Mouse (Mus musculus): Measurements from ENCODE around the gene Snhg11.
"Not testable (repeated sequence)": the region's sequence is repeated elsewhere in the genome, so short reads cannot be mapped to it uniquely, and the experiment has no call there.

Snhg11 gene

GRCm38 (mm10) chr2:158369474-158370172 is 5.8 kb upstream of the Snhg11 start:
- no peak for DNase-seq (ENCODE audit: low read depth in 1 of 2, low spot score in 2 of 2)

DNA sequence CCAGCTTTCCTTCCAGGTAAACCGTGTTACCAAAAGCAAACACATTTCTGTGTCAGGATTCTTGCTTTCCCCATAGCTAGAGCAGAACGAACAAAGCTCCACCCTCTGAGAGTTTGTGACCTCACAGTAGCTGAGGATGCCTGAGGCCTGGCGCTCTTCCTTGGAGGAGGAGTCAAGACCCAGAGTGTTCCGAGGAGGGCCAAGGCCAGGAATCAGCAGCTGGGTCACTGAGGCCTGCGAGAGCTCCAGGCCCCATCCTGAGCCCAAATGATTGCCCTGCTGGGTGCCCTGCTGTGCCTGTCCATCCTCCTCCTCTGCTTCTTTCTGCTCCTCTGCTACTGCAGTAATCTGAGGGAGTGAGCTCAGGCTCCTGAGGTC is 5.3 kb upstream of the Snhg11 start:
- no peak for DNase-seq (ENCODE audit: low read depth in 1 of 2, low spot score in 2 of 2)

DNA sequence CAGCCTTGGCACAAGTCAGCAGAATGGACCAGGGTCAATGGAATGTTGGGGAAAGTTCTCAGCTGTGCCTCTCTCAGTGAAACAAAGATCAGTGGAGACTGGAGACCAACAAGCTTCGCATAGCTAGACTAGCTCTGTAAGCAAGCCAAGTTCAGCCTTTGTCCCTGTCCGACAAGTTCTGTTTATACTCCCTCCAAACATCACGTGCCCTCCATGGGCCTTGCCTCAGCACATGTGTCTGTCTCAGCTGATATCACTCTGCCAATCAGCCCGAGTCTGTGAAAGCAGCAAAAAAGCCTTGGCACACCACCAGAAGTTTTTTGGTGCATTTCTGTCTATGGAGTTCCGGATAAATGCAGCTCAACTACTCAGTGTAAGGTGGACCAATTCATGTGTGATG is 2.4 kb upstream of the Snhg11 start:
- no peak for DNase-seq (ENCODE audit: low read depth in 1 of 2, low spot score in 2 of 2)

DNA sequence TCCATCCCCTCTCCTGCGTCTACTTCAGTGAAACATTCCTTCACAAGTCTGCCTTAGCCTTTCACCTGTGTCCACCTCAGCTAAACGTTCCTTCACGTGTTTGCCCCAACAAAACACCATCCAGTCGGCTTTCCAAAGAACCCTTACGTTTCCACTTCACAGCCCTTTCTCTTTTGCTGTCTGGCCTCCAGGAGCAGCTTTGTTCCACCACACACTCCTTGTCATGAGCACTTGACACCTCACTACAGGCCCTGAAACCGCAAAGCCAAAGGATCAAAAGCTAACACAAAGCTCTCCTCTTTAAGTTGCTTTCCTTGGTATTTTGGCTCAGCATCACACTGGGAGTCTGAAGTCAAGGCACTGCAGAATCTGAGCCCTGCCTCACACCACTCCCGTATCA is 1.9 kb upstream of the Snhg11 start:
- DNase-seq (ENCODE audit: low read depth in 1 of 2, low spot score in 2 of 2): no peak

DNA sequence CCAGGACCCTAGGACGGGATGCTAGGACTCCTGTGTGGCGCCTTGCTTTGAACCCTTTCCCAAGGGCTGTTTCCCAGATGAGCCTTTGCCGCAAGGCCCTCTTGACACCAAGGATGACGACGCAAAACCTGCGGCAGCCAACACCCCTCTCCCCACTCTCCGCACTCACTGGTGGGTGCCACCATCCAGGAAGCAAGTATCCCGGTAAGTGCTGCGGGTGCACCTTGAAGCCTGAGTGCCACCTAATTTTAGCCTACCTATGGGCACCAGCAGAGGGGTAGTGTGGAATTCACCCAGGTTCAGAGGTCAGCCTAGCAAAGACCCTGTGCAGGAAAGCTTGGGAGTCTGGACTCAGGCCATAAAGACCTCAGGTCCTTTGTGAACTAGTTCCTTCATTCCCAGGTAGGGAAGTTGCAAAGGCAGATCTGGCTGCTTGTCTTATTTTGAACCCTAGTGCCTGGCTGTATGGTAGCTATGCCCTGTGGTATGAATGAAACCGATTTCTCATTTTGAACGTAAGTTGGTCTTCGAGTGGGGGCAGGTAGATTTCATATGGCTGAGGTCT is 767 bp downstream of the Snhg11 start:
- DNase-seq (ENCODE audit: low read depth in 1 of 2, low spot score in 2 of 2): no peak

DNA sequence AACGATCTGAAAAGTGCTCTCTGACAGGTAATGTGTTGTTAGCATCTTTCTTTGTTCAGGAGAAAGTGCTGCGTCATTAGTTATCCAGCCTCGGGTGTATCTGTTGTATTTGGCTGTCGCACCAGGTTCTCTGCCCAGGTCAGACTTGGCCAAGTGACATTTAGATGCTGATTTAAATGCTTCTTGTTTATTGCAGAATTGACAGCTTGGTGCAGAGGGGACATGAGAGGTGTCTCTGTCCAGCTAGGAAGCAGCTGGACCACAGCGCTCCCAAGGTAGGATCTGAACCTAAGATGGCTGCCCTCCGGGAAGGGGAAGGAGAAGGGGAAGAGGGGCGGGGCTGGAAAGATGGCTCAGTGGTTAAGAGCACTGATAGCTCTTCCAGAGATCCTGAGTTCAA is 1.4 kb downstream of the Snhg11 start:
- DNase-seq (ENCODE audit: low read depth in 1 of 2, low spot score in 2 of 2): no peak

DNA sequence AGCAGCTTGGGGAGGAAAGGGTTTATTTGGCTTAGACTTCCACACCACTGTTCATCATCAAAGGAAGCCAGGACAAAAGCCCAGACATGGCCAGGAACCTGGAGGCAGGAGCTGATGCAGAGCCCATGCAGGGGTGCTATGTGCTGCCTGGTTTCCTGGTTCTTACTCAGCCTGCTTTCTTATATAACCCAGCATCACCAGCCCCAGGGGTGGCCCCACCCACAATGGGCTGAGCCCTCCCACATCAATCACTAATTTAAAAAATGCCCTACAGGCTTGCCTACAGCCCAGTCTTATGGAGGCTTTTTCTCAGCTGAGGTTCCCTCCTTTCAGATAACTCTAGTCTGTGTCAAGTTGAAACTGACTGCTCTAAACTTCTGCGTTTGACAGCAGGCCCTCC is 2.4 kb downstream of the Snhg11 start:
- no peak for DNase-seq (ENCODE audit: low read depth in 1 of 2, low spot score in 2 of 2)

- peak in 1 of 2 experiments; percentile 21 for DNase-seq (ENCODE audit: low read depth in 1 of 2, low spot score in 2 of 2)
These were observed 4.1 kb downstream of the Snhg11 start for GRCm38 (mm10) chr2:158379354-158380078.

DNA sequence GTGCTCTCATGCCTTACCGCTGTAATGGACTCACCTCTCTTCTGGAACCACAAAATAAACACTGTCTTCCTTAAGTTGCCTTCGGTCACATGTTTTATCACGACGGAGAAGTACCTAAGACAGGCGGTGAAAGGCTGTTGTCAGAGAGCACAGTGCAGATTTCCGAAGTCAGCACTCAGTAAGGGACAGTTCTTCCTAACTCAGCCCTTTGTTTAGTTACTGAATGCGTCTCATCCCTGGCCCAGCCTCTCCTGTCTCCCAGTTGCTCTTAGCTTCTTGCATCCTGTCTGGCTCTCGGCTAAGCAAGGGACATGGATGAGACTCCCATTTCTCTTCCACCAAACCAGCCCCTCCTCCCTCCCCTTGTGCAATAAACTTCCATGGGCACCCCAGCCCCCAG is 10.6 kb downstream of the Snhg11 start:
- no peak for DNase-seq (ENCODE audit: low read depth in 1 of 2, low spot score in 2 of 2)

DNA sequence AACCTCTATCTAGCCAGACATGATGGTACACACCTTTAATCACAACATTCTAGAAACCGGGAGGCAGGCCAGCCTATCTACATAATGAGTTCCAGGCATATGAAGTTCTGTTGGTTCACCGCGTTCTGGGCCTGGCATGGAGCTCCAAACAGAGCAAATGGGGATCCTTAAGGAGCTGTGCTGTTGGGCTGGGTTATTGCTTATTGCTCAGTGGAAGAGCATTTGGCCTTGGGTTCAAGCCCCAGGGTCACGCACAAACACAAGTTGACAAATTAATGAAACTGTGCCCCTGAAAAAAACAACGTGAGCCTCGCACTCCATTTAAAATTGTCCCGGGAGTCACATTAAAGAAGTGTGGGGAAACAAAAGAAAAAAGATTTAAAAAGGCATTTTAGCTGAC is 14.0 kb downstream of the Snhg11 start:
- no peak for DNase-seq (ENCODE audit: low read depth in 1 of 2, low spot score in 2 of 2)

DNA sequence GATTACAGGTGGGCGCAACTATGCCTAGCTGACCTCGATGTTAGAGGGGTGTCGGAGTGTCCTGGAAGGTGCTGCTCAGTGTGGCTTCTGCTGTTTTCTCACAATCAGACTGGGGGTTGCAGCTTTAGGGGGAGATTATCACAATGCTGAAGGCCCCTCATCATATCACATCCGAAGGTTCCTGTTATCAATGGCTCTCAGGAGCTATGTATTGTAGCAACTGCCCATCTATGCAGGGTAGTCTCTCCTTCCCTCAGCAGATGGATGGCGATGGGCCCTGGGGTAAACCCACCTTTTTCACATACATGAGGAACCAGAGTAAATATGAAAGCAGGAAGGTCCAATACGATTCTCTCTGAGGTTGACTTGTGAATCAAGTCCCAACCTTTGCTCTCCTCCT is 20.9 kb downstream of the Snhg11 start:
- no peak for DNase-seq (ENCODE audit: low read depth in 1 of 2, low spot score in 2 of 2)

DNA sequence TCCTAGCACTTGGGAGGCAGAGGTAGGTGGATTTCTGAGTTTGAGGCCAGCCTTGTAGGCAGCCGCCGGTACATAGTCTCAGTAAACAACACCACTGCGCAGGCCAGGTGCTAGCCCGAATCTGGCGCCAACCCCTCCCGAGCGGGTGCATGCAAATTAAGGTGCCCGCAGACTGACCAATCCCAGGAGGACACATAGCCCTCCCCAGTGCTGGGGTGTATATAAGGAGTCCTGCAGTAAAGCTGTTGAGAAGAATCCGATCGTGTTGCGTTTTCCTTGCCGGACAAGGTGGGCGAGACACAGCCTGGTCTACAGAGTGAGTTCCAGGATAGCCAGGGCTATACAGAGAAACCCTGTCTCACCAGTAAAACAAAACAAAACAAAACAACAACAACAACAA is 21.7 kb downstream of the Snhg11 start:
- DNase-seq (ENCODE audit: low read depth in 1 of 2, low spot score in 2 of 2): not testable (repeated sequence)

DNA sequence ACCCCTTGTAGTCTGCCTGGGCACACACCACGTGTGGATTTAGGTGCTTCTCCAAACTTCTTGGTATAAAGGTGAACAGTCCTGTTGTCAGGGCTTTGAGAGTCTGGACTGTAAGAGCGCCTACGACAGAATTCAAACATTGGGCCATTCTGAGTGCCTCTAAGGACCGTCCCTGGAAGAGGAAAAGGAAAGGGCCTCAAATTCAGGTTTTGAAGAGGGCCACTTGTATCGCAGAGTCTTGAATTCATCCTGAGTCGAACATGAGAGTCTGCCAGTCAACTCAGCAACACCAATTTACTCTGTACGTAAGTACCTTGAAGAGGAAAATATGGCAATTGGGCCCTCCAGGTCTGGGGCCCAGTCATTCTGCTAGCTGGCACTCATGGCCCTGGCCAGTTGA is 27.5 kb downstream of the Snhg11 start:
- DNase-seq (ENCODE audit: low read depth in 1 of 2, low spot score in 2 of 2): no peak

- no peak for DNase-seq (ENCODE audit: low read depth in 1 of 2, low spot score in 2 of 2)
These were observed 33.7 kb downstream of the Snhg11 start for GRCm38 (mm10) chr2:158408997-158409594.

GRCm38 (mm10) chr2:158409595-158410021 is 34.2 kb downstream of the Snhg11 start, which contains the start of gene Ralgapb:
Ralgapb (plus strand) TSS chr2:158409848.
- DNase-seq (ENCODE audit: low read depth in 1 of 2, low spot score in 2 of 2): peak; percentile 96 to 99

- DNase-seq (ENCODE audit: low read depth in 1 of 2, low spot score in 2 of 2): no peak
These were observed 34.9 kb downstream of the Snhg11 start for GRCm38 (mm10) chr2:158410022-158411014.

DNA sequence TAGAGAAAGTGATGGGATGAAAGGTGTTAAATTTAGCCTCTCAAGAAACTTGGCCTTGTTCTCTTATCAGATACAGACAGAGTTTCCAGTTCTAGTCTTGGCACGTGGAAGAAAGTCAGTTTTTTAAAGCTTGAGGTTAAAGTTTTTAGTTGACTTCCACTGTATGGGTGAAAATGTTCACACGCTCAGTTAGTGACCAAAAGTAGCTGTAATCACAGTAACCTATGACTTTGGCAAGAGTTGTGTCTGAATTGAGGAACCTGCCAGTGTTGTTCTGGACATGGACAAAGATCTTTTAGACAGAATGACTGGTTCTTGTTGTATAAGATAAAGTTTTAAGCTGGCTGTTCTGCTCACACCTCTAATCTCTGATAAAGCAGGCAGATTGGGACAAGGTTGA is 37.8 kb downstream of the Snhg11 start:
- no peak for DNase-seq (ENCODE audit: low read depth in 1 of 2, low spot score in 2 of 2)

GRCm38 (mm10) chr2:158415826-158416225 is 40.4 kb downstream of the Snhg11 start:
- DNase-seq (ENCODE audit: low read depth in 1 of 2, low spot score in 2 of 2): no peak

- no peak for DNase-seq (ENCODE audit: low read depth in 1 of 2, low spot score in 2 of 2)
These were observed 43.2 kb downstream of the Snhg11 start for GRCm38 (mm10) chr2:158418663-158419062.

All from monocyte, adult 2 months (primary cell).